Comparison of ENCODE assay signal across 8 mouse cellular contexts in the genomic region with DNA sequence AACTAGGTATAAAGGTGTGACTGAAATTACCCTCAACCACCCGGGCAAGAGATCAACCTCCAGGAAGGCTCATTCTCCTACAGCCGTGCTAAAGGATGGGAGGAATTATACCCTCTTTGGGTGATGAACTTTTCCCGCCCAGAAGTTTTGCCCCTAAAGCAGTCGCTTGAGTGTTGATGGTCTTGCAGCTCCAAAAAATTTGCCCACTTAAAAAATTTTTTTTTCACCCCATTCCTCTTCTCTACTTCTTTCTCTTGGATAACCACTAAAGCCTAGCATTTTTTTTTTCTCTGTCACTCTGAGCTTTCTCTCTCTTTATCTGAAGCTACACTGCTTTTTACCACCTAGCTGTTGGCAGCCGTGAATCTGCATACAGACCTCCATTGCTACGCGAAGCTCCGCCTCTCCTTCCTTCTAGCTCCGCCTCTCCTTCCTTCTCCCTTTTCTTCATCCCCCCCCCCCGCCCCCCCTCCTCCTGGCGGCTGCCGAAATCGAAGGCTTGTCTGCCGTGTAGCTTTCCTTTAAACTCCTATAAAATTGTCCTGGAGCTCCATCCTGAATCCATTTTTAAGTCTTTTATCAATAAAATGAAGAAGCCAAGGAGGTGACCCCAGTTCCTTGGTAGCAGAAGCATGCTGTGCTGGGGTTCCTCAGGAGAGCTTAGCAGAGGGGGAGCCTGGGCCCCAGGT. TPM values are rescaled to one million over a fixed set of nuclear protein-coding genes. Genes with fewer than 3 reads are reported as not detected.
DNase-seq lines count a peak whose midpoint lies in the region; ATAC-seq and TF ChIP-seq lines count a peak whose summit lies in the region.

No protein-coding gene starts in this region.

- 0 out of 2 replicates have a peak, but pooled peaks have one; percentile 23 for TF ChIP-seq POLR2A in small intestine, adult 2 months (IDR thresholded peaks at IDR 0.05; ENCODE audit: low read depth, low read length)

- H3K36me3 ChIP-seq in heart, embryonic 13.5 days = no peaks in the 10 kb centered on the region
- no peaks in the 10 kb centered on the region for H3K36me3 ChIP-seq in liver, postnatal 0 days (replicated peaks; ENCODE audit: insufficient read depth, low read length)
- H3K36me3 ChIP-seq in small intestine, adult 2 months (ENCODE audit: control insufficient read depth, insufficient read depth, low read length) = no peaks in the 10 kb centered on the region

- peak overlapping the region; percentile 39 for H3K4me3 ChIP-seq in heart, embryonic 13.5 days
- H3K4me3 ChIP-seq in liver, postnatal 0 days (ENCODE audit: low read depth, low read length) = peak overlapping the region; percentile 30
- peak overlapping the region; percentile 32 for H3K4me3 ChIP-seq in small intestine, adult 2 months (ENCODE audit: low read depth, low read length)

- TF ChIP-seq EP300 in liver, postnatal 0 days (IDR thresholded peaks at IDR 0.05; ENCODE audit: low read depth) = no peak

- 12% methylated on average over 14 of the region's 14 CpGs for WGBS in heart, embryonic 13.5 days
- 15% methylated on average over 14 of the region's 14 CpGs for WGBS in liver, postnatal 0 days (ENCODE audit: insufficient replicate concordance)
- WGBS in small intestine, adult 2 months = 8% methylated on average over 14 of the region's 14 CpGs

- peak overlapping the region; percentile 65 for H3K9ac ChIP-seq in heart, embryonic 13.5 days
- no peak overlapping the region for H3K9ac ChIP-seq in liver, postnatal 0 days (replicated peaks)

- H3K4me1 ChIP-seq in heart, embryonic 13.5 days = peaks cover 38% of the 10 kb centered on the region
- H3K4me1 ChIP-seq in liver, postnatal 0 days (ENCODE audit: insufficient read depth) = peaks cover 28% of the 10 kb centered on the region
- peaks cover 30% of the 10 kb centered on the region for H3K4me1 ChIP-seq in small intestine, adult 2 months (ENCODE audit: control insufficient read depth, insufficient read depth, insufficient read length, low read length)

- DNase-seq in heart, postnatal 4 days = no peak
- DNase-seq in liver, postnatal 0 days = peak; percentile 46
- DNase-seq in ovary, postnatal 14 days (ENCODE audit: low spot score) = no peak
- DNase-seq in right cerebral cortex, postnatal 25 days = no peak

- no peak for ATAC-seq in heart, embryonic 13.5 days (ENCODE audit: extremely low read depth, insufficient number of reproducible peaks, low FRiP score, low TSS enrichment)
- ATAC-seq in activated CD4-positive, CD25-positive, alpha-beta regulatory T cell, adult 4 months = peak; percentile 25
- ATAC-seq in granulocyte monocyte progenitor cell, adult 5-6 weeks (replicated peaks; ENCODE audit: poor library complexity, severe bottlenecking) = peak; percentile 54; the same call in 1 of the 2 replicates
- ATAC-seq in liver, postnatal 0 days = peak; percentile 18; the same call in 1 of the 2 replicates

- no peaks in the 10 kb centered on the region for H3K27me3 ChIP-seq in heart, embryonic 13.5 days (replicated peaks)
- no peaks in the 10 kb centered on the region for H3K27me3 ChIP-seq in liver, postnatal 0 days (ENCODE audit: insufficient read depth, low read length)
- H3K27me3 ChIP-seq in small intestine, adult 2 months (ENCODE audit: control insufficient read depth, insufficient read depth, low read length) = no peaks in the 10 kb centered on the region

- peak overlapping the region; percentile 69 for H3K4me2 ChIP-seq in heart, embryonic 13.5 days
- H3K4me2 ChIP-seq in liver, postnatal 0 days (ENCODE audit: low read depth, low read length) = peak overlapping the region; percentile 68

- TF ChIP-seq CTCF in liver, postnatal 0 days (IDR thresholded peaks at IDR 0.05; ENCODE audit: low read depth) = no peak
- TF ChIP-seq CTCF in small intestine, adult 2 months (IDR thresholded peaks at IDR 0.05; ENCODE audit: extremely low read depth, insufficient read length, insufficient replicate concordance, low read depth, low read length) = no peak

- H3K9me3 ChIP-seq in heart, embryonic 13.5 days = peaks cover 2% of the 10 kb centered on the region; the same call in 1 of the 2 replicates
- no peaks in the 10 kb centered on the region for H3K9me3 ChIP-seq in liver, postnatal 0 days (ENCODE audit: low read length)

- peak overlapping the region; percentile 86 for H3K27ac ChIP-seq in heart, embryonic 13.5 days (replicated peaks)
- peak overlapping the region; percentile 56; the same call in 1 of the 2 replicates for H3K27ac ChIP-seq in liver, postnatal 0 days (ENCODE audit: low read depth)
- peak overlapping the region; percentile 76; the same call in 1 of the 2 replicates for H3K27ac ChIP-seq in small intestine, adult 2 months (ENCODE audit: insufficient read depth, low read depth, low read length)

RNA-seq across cellular contexts. Expression of a gene that starts 12.3 kb away (rescaled TPM):
- polyA plus RNA-seq in heart, embryonic 13.5 days (2015; fragmentation: Nextera tagmentation; extraction: Ambion mirVana) = 0.76 and 0.98 TPM in 2 replicates
- total RNA-seq in heart, postnatal 4 days (2021) = 1 to 10 TPM; 3.6 to 4.0 TPM
- 100 to 1,000 TPM; 124 to 153 TPM for polyA plus RNA-seq in activated CD4-positive, CD25-positive, alpha-beta regulatory T cell, adult 4 months (2017; shearing (Covaris generic))
- 4.8 and 7.6 TPM in 2 replicates for total RNA-seq in granulocyte monocyte progenitor cell, adult 5-6 weeks (2014; fragmentation: Nextera tagmentation)
- 4.3 and 4.8 TPM in 2 replicates for total RNA-seq in granulocyte monocyte progenitor cell, adult 5-6 weeks (2017)
- polyA plus RNA-seq in liver, postnatal 0 days (2015; fragmentation: Nextera tagmentation; extraction: Ambion mirVana) = 2.9 and 3.5 TPM in 2 replicates
- polyA plus RNA-seq in small intestine, adult 2 months (2012; rRNA removed) = 1.5 and 2.0 TPM in 2 replicates

Comparison
In these comparisons a context has a peak if more than half of its experiments do, and no peak if none do; other contexts are left out.
1. RNA of a gene that starts 12.3 kb away (polyA plus RNA-seq): 124 to 153 TPM in activated CD4-positive, CD25-positive, alpha-beta regulatory T cell, adult 4 months; 2.9 to 3.5 TPM in liver, postnatal 0 days, 1.5 to 2.0 TPM in small intestine, adult 2 months and 0.76 to 0.98 TPM in heart, embryonic 13.5 days; every median in the first group is over 10 times any median in the second.
2. Peak in every context shown above with its lines, with median percentiles within 50 percentile points of each other: H3K27ac ChIP-seq and H3K4me3 ChIP-seq.